Mouse (Mus musculus) heart, adult 18-20 months (tissue): ENCODE data around the gene Rgs9bp. TPM values are rescaled to one million over a fixed set of nuclear protein-coding genes. Genes with fewer than 3 reads are reported as not detected.
A peak's percentile ranks its signal among the peaks of the same experiment; 100 is the strongest.
"Not testable (repeated sequence)": the region's sequence is repeated elsewhere in the genome, so short reads cannot be mapped to it uniquely, and the experiment has no call there.

Source experiments
- DNase-seq, 2 experiments: peaks; one replicate each; pipeline ENCODE4 v3.0.0; 2021 to 2022; ENCODE audit warnings: mixed read lengths in 1 of 2
- total RNA-seq, 2 experiments: library from RNA; stranded (reverse); gene quantifications; 2 replicates each; pipeline ENCODE4 v1.2.3; 2021

The Rgs9bp gene
- total RNA-seq, 2 experiments from 2014 or later = 0.10 TPM; not detected in 1

GRCm38 (mm10) chr7:35583476-35584025 lies 1.8 kb downstream of the Rgs9bp start:
- DNase-seq = no peak

- no peak for DNase-seq
Observed at GRCm38 (mm10) chr7:35582719-35583118, 2.7 kb downstream of the Rgs9bp start.

- peak; percentile 26 to 62 for DNase-seq
Observed at GRCm38 (mm10) chr7:35579849-35580248, 5.5 kb downstream of the Rgs9bp start.

GRCm38 (mm10) chr7:35570883-35571282 lies 14.5 kb downstream of the Rgs9bp start:
- DNase-seq = not testable (repeated sequence)

GRCm38 (mm10) chr7:35569724-35570123 lies 15.7 kb downstream of the Rgs9bp start:
- not testable (repeated sequence) for DNase-seq

- DNase-seq = not testable (repeated sequence)
Observed at GRCm38 (mm10) chr7:35565965-35566364, 19.4 kb downstream of the Rgs9bp start.

GRCm38 (mm10) chr7:35564872-35565271 lies 20.5 kb downstream of the Rgs9bp start:
- DNase-seq = not testable (repeated sequence)

GRCm38 (mm10) chr7:35564067-35564865 lies 21.1 kb downstream of the Rgs9bp start:
- DNase-seq = no peak

- no peak for DNase-seq
Observed at GRCm38 (mm10) chr7:35563071-35563470, 22.3 kb downstream of the Rgs9bp start.

GRCm38 (mm10) chr7:35559838-35560237 lies 25.5 kb downstream of the Rgs9bp start:
- no peak for DNase-seq

- peak in 1 of 2 experiments; percentile 6 for DNase-seq
Observed at GRCm38 (mm10) chr7:35558681-35559080, 26.7 kb downstream of the Rgs9bp start.

GRCm38 (mm10) chr7:35557577-35557976 lies 27.8 kb downstream of the Rgs9bp start:
- DNase-seq = no peak

GRCm38 (mm10) chr7:35556905-35557304 lies 28.5 kb downstream of the Rgs9bp start:
- no peak for DNase-seq

GRCm38 (mm10) chr7:35556205-35556603 lies 29.2 kb downstream of the Rgs9bp start, which contains the start of gene Nudt19:
Nudt19 (minus strand) TSS chr7:35556304.
- DNase-seq = no peak

GRCm38 (mm10) chr7:35555224-35556204 lies 29.9 kb downstream of the Rgs9bp start:
- DNase-seq = peak; percentile 88 to 91

GRCm38 (mm10) chr7:35554605-35555175 lies 30.7 kb downstream of the Rgs9bp start:
- DNase-seq = peak; percentile 14 to 37

GRCm38 (mm10) chr7:35553751-35554604 lies 31.4 kb downstream of the Rgs9bp start:
- DNase-seq = peak in 1 of 2 experiments; percentile 24

GRCm38 (mm10) chr7:35545881-35546280 lies 39.5 kb downstream of the Rgs9bp start:
- peak; percentile 45 to 67 for DNase-seq

GRCm38 (mm10) chr7:35537562-35537961 lies 47.8 kb downstream of the Rgs9bp start, which contains the start of gene Tdrd12:
Tdrd12 (minus strand) TSS chr7:35537745.
- no peak for DNase-seq

GRCm38 (mm10) chr7:35535750-35536512 lies 49.5 kb downstream of the Rgs9bp start:
- DNase-seq = no peak
